In genomic region chr7:34847900-34848299, GRCm38 (mm10) we compare ENCODE assay signal across 25 mouse cellular contexts. TPM values are rescaled to one million over a fixed set of nuclear protein-coding genes. Genes with fewer than 3 reads are reported as not detected.
A peak's percentile ranks its signal among the peaks of the same experiment; 100 is the strongest.
DNase-seq lines count a peak whose midpoint lies in the region; ATAC-seq and TF ChIP-seq lines count a peak whose summit lies in the region.
"Had no signal": no experiment of that assay in that cellular context is flagged by ENCODE, and none has a peak within 500 bp of the region (broad histone marks: within the 10 kb centered on the region; RNA-seq: fewer than 3 reads in every experiment).

No protein-coding gene starts in this region.

- no peak for ATAC-seq in hindbrain, embryonic 14.5 days (ENCODE audit: low FRiP score)
- ATAC-seq in liver, postnatal 0 days, result peak; percentile 45; the same call in 1 of the 2 replicates
- no peak for ATAC-seq in liver, embryonic 12.5 days
- no peak for ATAC-seq in midbrain, embryonic 12.5 days (ENCODE audit: low FRiP score, low read depth)
- ATAC-seq in midbrain, postnatal 0 days (ENCODE audit: low FRiP score), result no peak
- peak; percentile 73 for ATAC-seq in stomach, postnatal 0 days (ENCODE audit: low FRiP score, low TSS enrichment)
- ATAC-seq: forebrain, embryonic 15.5 days; Patski had no signal

- peaks cover 9% of the 10 kb centered on the region for H3K9me3 ChIP-seq in hindbrain, embryonic 10.5 days
- no peaks in the 10 kb centered on the region for H3K9me3 ChIP-seq in hindbrain, embryonic 14.5 days (ENCODE audit: control insufficient read depth, low read length)
- H3K9me3 ChIP-seq in liver, postnatal 0 days (ENCODE audit: low read length), result no peaks in the 10 kb centered on the region
- H3K9me3 ChIP-seq in liver, embryonic 12.5 days (replicated peaks), result no peaks in the 10 kb centered on the region
- H3K9me3 ChIP-seq in midbrain, embryonic 12.5 days, result no peaks in the 10 kb centered on the region
- no peaks in the 10 kb centered on the region for H3K9me3 ChIP-seq in midbrain, postnatal 0 days (ENCODE audit: low read length)
- no peaks in the 10 kb centered on the region for H3K9me3 ChIP-seq in stomach, postnatal 0 days (ENCODE audit: control insufficient read depth, low read length)
- H3K9me3 ChIP-seq: forebrain, embryonic 15.5 days; heart, embryonic 15.5 days had no signal

- intact Hi-C loops in left cerebral cortex, adult 2 months (cut with DNase I), result loop anchor here (10.0 kb wide), 1 partner anchor 327 kb away; no protein-coding TSS in a partner anchor

- H3K9ac ChIP-seq in hindbrain, embryonic 14.5 days, result no peak overlapping the region
- no peak overlapping the region for H3K9ac ChIP-seq in liver, postnatal 0 days (replicated peaks)
- no peak overlapping the region for H3K9ac ChIP-seq in liver, embryonic 12.5 days
- no peak overlapping the region for H3K9ac ChIP-seq in midbrain, embryonic 12.5 days (replicated peaks)
- H3K9ac ChIP-seq in midbrain, postnatal 0 days (replicated peaks; ENCODE audit: low read length, poor library complexity, severe bottlenecking), result no peak overlapping the region
- no peak overlapping the region for H3K9ac ChIP-seq in stomach, postnatal 0 days (ENCODE audit: low read length)
- H3K9ac ChIP-seq: forebrain, embryonic 15.5 days; heart, embryonic 12.5 days; heart, embryonic 15.5 days had no signal

- H3K4me2 ChIP-seq in hindbrain, embryonic 14.5 days (replicated peaks), result no peak overlapping the region
- H3K4me2 ChIP-seq in liver, postnatal 0 days (ENCODE audit: low read depth, low read length), result no peak overlapping the region
- H3K4me2 ChIP-seq in liver, embryonic 12.5 days, result no peak overlapping the region
- H3K4me2 ChIP-seq in midbrain, embryonic 12.5 days (replicated peaks), result no peak overlapping the region
- H3K4me2 ChIP-seq in midbrain, postnatal 0 days (ENCODE audit: low read depth, low read length, poor library complexity, severe bottlenecking), result no peak overlapping the region
- H3K4me2 ChIP-seq in stomach, postnatal 0 days (replicated peaks; ENCODE audit: low read depth), result no peak overlapping the region
- H3K4me2 ChIP-seq: forebrain, embryonic 15.5 days; heart, embryonic 12.5 days; heart, embryonic 15.5 days had no signal

- no peak overlapping the region for H3K4me3 ChIP-seq in hindbrain, embryonic 10.5 days
- H3K4me3 ChIP-seq in hindbrain, embryonic 14.5 days (replicated peaks; ENCODE audit: low read length), result no peak overlapping the region
- no peak overlapping the region for H3K4me3 ChIP-seq in liver, postnatal 0 days (ENCODE audit: low read depth, low read length)
- no peak overlapping the region for H3K4me3 ChIP-seq in liver, embryonic 12.5 days
- H3K4me3 ChIP-seq in midbrain, embryonic 12.5 days, result no peak overlapping the region
- no peak overlapping the region for H3K4me3 ChIP-seq in midbrain, postnatal 0 days (ENCODE audit: low read depth, low read length)
- no peak overlapping the region for H3K4me3 ChIP-seq in stomach, postnatal 0 days (ENCODE audit: low read depth, low read length)
- H3K4me3 ChIP-seq in left cerebral cortex, adult 2 months, result no peak overlapping the region
- H3K4me3 ChIP-seq: forebrain, embryonic 15.5 days; heart, embryonic 12.5 days; heart, embryonic 15.5 days had no signal

- no peak for TF ChIP-seq CTCF in liver, postnatal 0 days (IDR thresholded peaks at IDR 0.05; ENCODE audit: low read depth)
- no peak for TF ChIP-seq CTCF in midbrain, postnatal 0 days (IDR thresholded peaks at IDR 0.05)
- TF ChIP-seq CTCF in stomach, postnatal 0 days (IDR thresholded peaks at IDR 0.05; ENCODE audit: low read depth), result no peak
- TF ChIP-seq CTCF in left cerebral cortex, adult 2 months (IDR thresholded peaks at IDR 0.05), result no peak

- 89% methylated on average over 6 of the region's 6 CpGs for WGBS in hindbrain, embryonic 10.5 days
- WGBS in hindbrain, embryonic 14.5 days, result 76% methylated on average over 6 of the region's 6 CpGs
- 88% methylated on average over 6 of the region's 6 CpGs for WGBS in liver, postnatal 0 days (ENCODE audit: insufficient replicate concordance)
- WGBS in liver, embryonic 12.5 days (ENCODE audit: insufficient replicate concordance), result 77% methylated on average over 6 of the region's 6 CpGs
- 70% methylated on average over 6 of the region's 6 CpGs for WGBS in midbrain, embryonic 12.5 days
- WGBS in midbrain, postnatal 0 days, result 65% methylated on average over 6 of the region's 6 CpGs
- WGBS in stomach, postnatal 0 days, result 61% methylated on average over 6 of the region's 6 CpGs

- H3K27ac ChIP-seq in hindbrain, embryonic 10.5 days, result peak overlapping the region; percentile 54
- H3K27ac ChIP-seq in hindbrain, embryonic 14.5 days, result no peak overlapping the region
- no peak overlapping the region for H3K27ac ChIP-seq in liver, postnatal 0 days (ENCODE audit: low read depth)
- no peak overlapping the region for H3K27ac ChIP-seq in liver, embryonic 12.5 days
- H3K27ac ChIP-seq in midbrain, embryonic 12.5 days (replicated peaks), result peak overlapping the region; percentile 63
- no peak overlapping the region for H3K27ac ChIP-seq in midbrain, postnatal 0 days (ENCODE audit: low read depth, low read length)
- no peak overlapping the region for H3K27ac ChIP-seq in stomach, postnatal 0 days (replicated peaks)
- no peak overlapping the region for H3K27ac ChIP-seq in left cerebral cortex, adult 2 months
- H3K27ac ChIP-seq: forebrain, embryonic 15.5 days; heart, embryonic 15.5 days; hindbrain, postnatal 0 days had no signal

- no peak for TF ChIP-seq EP300 in liver, postnatal 0 days (IDR thresholded peaks at IDR 0.05; ENCODE audit: low read depth)
- TF ChIP-seq EP300 in stomach, postnatal 0 days (optimal IDR thresholded peaks at IDR 0.05), result no peak

- DNase-seq in hindbrain, embryonic 10.5 days (ENCODE audit: low spot score), result no peak
- no peak for DNase-seq in hindbrain, embryonic 14.5 days (ENCODE audit: low spot score)
- DNase-seq in liver, postnatal 0 days, result peak; percentile 18
- DNase-seq in midbrain, postnatal 0 days (ENCODE audit: low spot score), result no peak
- DNase-seq in stomach, postnatal 0 days (ENCODE audit: low spot score), result peak; percentile 26
- no peak for DNase-seq in left cerebral cortex, adult 2 months (ENCODE audit: extremely low spot score in 1 of 2, low spot score in 2 of 2)
- DNase-seq: adrenal gland, postnatal 10 days; adrenal gland, postnatal 36 days; B cell, adult 2 months; cerebellum, adult 18-20 months; cerebellum, adult 9-10 months; cerebellum, postnatal 14 days; gastrocnemius, postnatal 25 days; heart, adult 18-20 months; heart, postnatal 10 days; heart, postnatal 36 days had no signal

- H3K27me3 ChIP-seq in hindbrain, embryonic 10.5 days (ENCODE audit: insufficient read depth, poor library complexity, severe bottlenecking), result no peaks in the 10 kb centered on the region
- no peaks in the 10 kb centered on the region for H3K27me3 ChIP-seq in hindbrain, embryonic 14.5 days (ENCODE audit: control insufficient read depth, insufficient read depth, low read length)
- H3K27me3 ChIP-seq in liver, postnatal 0 days (ENCODE audit: insufficient read depth, low read length), result no peaks in the 10 kb centered on the region
- H3K27me3 ChIP-seq in liver, embryonic 12.5 days (replicated peaks), result no peaks in the 10 kb centered on the region
- peaks cover 13% of the 10 kb centered on the region; the same call in 1 of the 2 replicates for H3K27me3 ChIP-seq in midbrain, embryonic 12.5 days
- no peaks in the 10 kb centered on the region for H3K27me3 ChIP-seq in midbrain, postnatal 0 days (ENCODE audit: insufficient read depth, low read length)
- H3K27me3 ChIP-seq in stomach, postnatal 0 days (ENCODE audit: control insufficient read depth, insufficient read depth, low read length), result no peaks in the 10 kb centered on the region
- H3K27me3 ChIP-seq: CH12.LX; forebrain, embryonic 15.5 days; heart, embryonic 12.5 days; heart, embryonic 15.5 days; Patski had no signal

- H3K4me1 ChIP-seq in hindbrain, embryonic 10.5 days (replicated peaks), result peaks cover 22% of the 10 kb centered on the region
- peaks cover 13% of the 10 kb centered on the region for H3K4me1 ChIP-seq in hindbrain, embryonic 14.5 days (replicated peaks; ENCODE audit: control insufficient read depth, insufficient read depth, low read length)
- H3K4me1 ChIP-seq in liver, postnatal 0 days (ENCODE audit: insufficient read depth), result no peaks in the 10 kb centered on the region
- H3K4me1 ChIP-seq in liver, embryonic 12.5 days, result no peaks in the 10 kb centered on the region
- H3K4me1 ChIP-seq in midbrain, embryonic 12.5 days, result peaks cover 14% of the 10 kb centered on the region
- peaks cover 8% of the 10 kb centered on the region; the same call in 1 of the 2 replicates for H3K4me1 ChIP-seq in midbrain, postnatal 0 days (ENCODE audit: insufficient read depth, low read length)
- no peaks in the 10 kb centered on the region for H3K4me1 ChIP-seq in stomach, postnatal 0 days (replicated peaks; ENCODE audit: control insufficient read depth, insufficient read depth)
- H3K4me1 ChIP-seq: heart, embryonic 12.5 days; heart, embryonic 15.5 days had no signal

- H3K36me3 ChIP-seq in hindbrain, embryonic 10.5 days, result no peaks in the 10 kb centered on the region
- no peaks in the 10 kb centered on the region for H3K36me3 ChIP-seq in hindbrain, embryonic 14.5 days (replicated peaks; ENCODE audit: control insufficient read depth, insufficient read depth)
- no peaks in the 10 kb centered on the region for H3K36me3 ChIP-seq in liver, postnatal 0 days (replicated peaks; ENCODE audit: insufficient read depth, low read length)
- no peaks in the 10 kb centered on the region for H3K36me3 ChIP-seq in liver, embryonic 12.5 days
- no peaks in the 10 kb centered on the region for H3K36me3 ChIP-seq in midbrain, embryonic 12.5 days
- H3K36me3 ChIP-seq in midbrain, postnatal 0 days (ENCODE audit: insufficient read depth, low read length), result no peaks in the 10 kb centered on the region
- H3K36me3 ChIP-seq in stomach, postnatal 0 days (ENCODE audit: control insufficient read depth, insufficient read depth, low read length), result no peaks in the 10 kb centered on the region
- H3K36me3 ChIP-seq: forebrain, embryonic 15.5 days; G1E; heart, embryonic 12.5 days; heart, embryonic 15.5 days had no signal

RNA-seq across cellular contexts. Expression of gene Chst8, which starts 35.4 kb away (rescaled TPM):
- polyA plus RNA-seq in hindbrain, embryonic 10.5 days (2016; fragmentation: Nextera tagmentation; extraction: Ambion mirVana), result 12.2 and 17.5 TPM in 2 replicates
- polyA plus RNA-seq in hindbrain, embryonic 14.5 days (2014; fragmentation: Nextera tagmentation; extraction: Ambion mirVana), result 8.5 and 10.4 TPM in 2 replicates
- polyA plus RNA-seq in liver, postnatal 0 days (2015; fragmentation: Nextera tagmentation; extraction: Ambion mirVana), result 0.21 and 0.47 TPM in 2 replicates
- 1.2 and 1.3 TPM in 2 replicates for polyA plus RNA-seq in liver, embryonic 12.5 days (2016; fragmentation: Nextera tagmentation; extraction: Ambion mirVana)
- polyA plus RNA-seq in midbrain, embryonic 12.5 days (2016; fragmentation: Nextera tagmentation; extraction: Ambion mirVana), result 15.7 and 18.9 TPM in 2 replicates
- 17.4 and 20.1 TPM in 2 replicates for total RNA-seq in midbrain, postnatal 0 days (2014; rRNA removed)
- polyA plus RNA-seq in midbrain, postnatal 0 days (2015; fragmentation: Nextera tagmentation; extraction: Ambion mirVana), result 13.5 and 16.2 TPM in 2 replicates
- 1.3 and 1.8 TPM in 2 replicates for polyA plus RNA-seq in stomach, postnatal 0 days (2015; fragmentation: Nextera tagmentation; extraction: Ambion mirVana)
- 10 to 100 TPM; 20.9 to 22.0 TPM for total RNA-seq in left cerebral cortex, adult 2 months (2021)
- polyA plus RNA-seq: G1E had no signal

Comparison
In these comparisons a context has a peak if more than half of its experiments do, and no peak if none do; other contexts are left out.
1. H3K27ac ChIP-seq: peak in hindbrain, embryonic 10.5 days (single experiment) and midbrain, embryonic 12.5 days (single experiment); none in hindbrain, embryonic 14.5 days (single experiment), liver, postnatal 0 days (single experiment), liver, embryonic 12.5 days (single experiment), midbrain, postnatal 0 days (single experiment), stomach, postnatal 0 days (single experiment) and left cerebral cortex, adult 2 months (single experiment).
2. ATAC-seq: peak in liver, postnatal 0 days (single experiment) and stomach, postnatal 0 days (single experiment); none in hindbrain, embryonic 14.5 days (single experiment), liver, embryonic 12.5 days (single experiment), midbrain, embryonic 12.5 days (single experiment) and midbrain, postnatal 0 days (single experiment).
3. DNase-seq: peak in liver, postnatal 0 days (single experiment) and stomach, postnatal 0 days (single experiment); none in hindbrain, embryonic 10.5 days (single experiment), hindbrain, embryonic 14.5 days (single experiment), midbrain, postnatal 0 days (single experiment) and left cerebral cortex, adult 2 months (0 of 2).